Mouse (Mus musculus) MEL (cell line): Measurements from ENCODE around the gene P3h3. TPM values are rescaled to one million over a fixed set of nuclear protein-coding genes. Genes with fewer than 3 reads are reported as not detected.

Experiments
- DNase-seq: peaks from one replicate; pipeline ENCODE4 v3.0.0; 2011; ENCODE audit warnings: low read depth, low spot score
- H3K27ac ChIP-seq: 2 replicates; pipeline ENCODE4 v1.5.1; 2012; ENCODE audit warnings: low read depth, mild to moderate bottlenecking, control low read depth, low read length, moderate library complexity; ENCODE audit not compliant: control insufficient read depth
- H3K27me3 ChIP-seq, 2 experiments: fragments of 150-350 bp in 1 of 2; sonication (generic) in 1 of 2; 2 replicates each; pipeline ENCODE4 v1.6.1; 2012; ENCODE audit warnings: low read length in 2 of 2, mild to moderate bottlenecking in 2 of 2, improper control_type of control experiment in 1 of 2, moderate library complexity in 1 of 2; ENCODE audit not compliant: insufficient read depth in 2 of 2, control insufficient read depth in 1 of 2
- H3K36me3 ChIP-seq, 2 experiments: 2 replicates each; pipeline ENCODE4 v1.6.1; 2012 to 2014; ENCODE audit warnings: low read length in 2 of 2, improper control_type of control experiment in 1 of 2, inconsistent platforms in 1 of 2, mild to moderate bottlenecking in 1 of 2; ENCODE audit not compliant: insufficient read depth in 2 of 2, control insufficient read depth in 1 of 2
- H3K4me1 ChIP-seq, 2 experiments: fragments of 150-350 bp in 1 of 2; sonication (generic) in 1 of 2; 2 replicates each; pipeline ENCODE4 v1.6.1; 2012; ENCODE audit warnings: low read length in 2 of 2, improper control_type of control experiment in 1 of 2, mild to moderate bottlenecking in 1 of 2; ENCODE audit not compliant: insufficient read depth in 2 of 2, control insufficient read depth in 1 of 2
- H3K4me3 ChIP-seq, 2 experiments: fragments of 150-350 bp in 1 of 2; sonication (generic) in 1 of 2; 2 replicates each; pipeline ENCODE4 v1.5.1; 2012; ENCODE audit warnings: low read depth in 2 of 2, low read length in 2 of 2, mild to moderate bottlenecking in 2 of 2, moderate library complexity in 2 of 2, control low read depth in 1 of 2, improper control_type of control experiment in 1 of 2; ENCODE audit not compliant: control insufficient read depth in 1 of 2, insufficient read depth in 1 of 2
- H3K79me2 ChIP-seq: 2 replicates; pipeline ENCODE4 v1.6.1; 2012; ENCODE audit warnings: mild to moderate bottlenecking, low read length, moderate library complexity; ENCODE audit not compliant: control insufficient read depth, poor library complexity, insufficient read depth
- H3K9ac ChIP-seq: 2 replicates; pipeline ENCODE4 v1.6.1; 2012; ENCODE audit warnings: low read depth, mild to moderate bottlenecking, control low read depth, low read length, moderate library complexity; ENCODE audit not compliant: control insufficient read depth, poor library complexity, severe bottlenecking
- H3K9me3 ChIP-seq: fragments of 150-350 bp; sonication (generic); replicated peaks from 2 replicates; pipeline ENCODE4 v1.6.1; 2012; ENCODE audit warnings: mild to moderate bottlenecking, low read length, improper control_type of control experiment, moderate library complexity; ENCODE audit not compliant: insufficient read depth
- CHD1 ChIP-seq: IDR thresholded peaks from 2 replicates; pipeline ENCODE4 v1.6.1; 2012; ENCODE audit warnings: low read depth, mild to moderate bottlenecking, inconsistent platforms, low read length, improper control_type of control experiment
- CHD2 ChIP-seq: IDR thresholded peaks from 2 replicates; pipeline ENCODE4 v1.6.1; 2011; ENCODE audit warnings: low read length, improper control_type of control experiment
- CTCF ChIP-seq, 3 experiments: IDR thresholded peaks in 2 of 3; conservative IDR thresholded peaks in 1 of 3; 2 replicates each; pipeline ENCODE4 v1.5.1; 2011 to 2012; ENCODE audit warnings: low read length in 3 of 3, low read depth in 2 of 3, mild to moderate bottlenecking in 2 of 3, improper control_type of control experiment in 1 of 3, inconsistent platforms in 1 of 3, mixed read lengths in 1 of 3, moderate library complexity in 1 of 3; ENCODE audit not compliant: control insufficient read depth in 1 of 3, insufficient read depth in 1 of 3, poor library complexity in 1 of 3, severe bottlenecking in 1 of 3
- E2F4 ChIP-seq: IDR thresholded peaks from 2 replicates; pipeline ENCODE4 v1.6.1; 2011; ENCODE audit warnings: low read depth, low read length, improper control_type of control experiment, borderline replicate concordance
- ETS1 ChIP-seq: IDR thresholded peaks from 2 replicates; pipeline ENCODE4 v1.6.1; 2012; ENCODE audit warnings: low read depth, mild to moderate bottlenecking, inconsistent platforms, low read length, improper control_type of control experiment, moderate library complexity
- MAX ChIP-seq: IDR thresholded peaks from 2 replicates; pipeline ENCODE4 v1.6.1; 2011; ENCODE audit warnings: low read length, improper control_type of control experiment
- MAZ ChIP-seq: IDR thresholded peaks from 2 replicates; pipeline ENCODE4 v1.6.1; 2012; ENCODE audit warnings: low read depth, mild to moderate bottlenecking, inconsistent platforms, low read length, improper control_type of control experiment
- MEF2A ChIP-seq: IDR thresholded peaks from 2 replicates; pipeline ENCODE4 v1.6.1; 2014; ENCODE audit warnings: low read depth, mild to moderate bottlenecking, inconsistent platforms, low read length, improper control_type of control experiment; ENCODE audit not compliant: poor library complexity, insufficient replicate concordance, severe bottlenecking; ENCODE audit errors: extremely low read depth
- MXI1 ChIP-seq: IDR thresholded peaks from 2 replicates; pipeline ENCODE4 v1.6.1; 2011; ENCODE audit warnings: mild to moderate bottlenecking, low read depth, low read length, improper control_type of control experiment
- MYC ChIP-seq: IDR thresholded peaks from 2 replicates; pipeline ENCODE4 v1.6.1; 2011; ENCODE audit warnings: low read depth, mild to moderate bottlenecking, low read length, improper control_type of control experiment, moderate library complexity
- NELFE ChIP-seq: IDR thresholded peaks from 2 replicates; pipeline ENCODE4 v1.6.1; 2011; ENCODE audit warnings: low read depth, low read length, improper control_type of control experiment
- NRF1 ChIP-seq: IDR thresholded peaks from 2 replicates; pipeline ENCODE4 v1.6.1; 2014; ENCODE audit warnings: low read depth, mild to moderate bottlenecking, inconsistent platforms, low read length, improper control_type of control experiment, moderate library complexity; ENCODE audit not compliant: poor library complexity, insufficient read depth, severe bottlenecking
- RAD21 ChIP-seq: IDR thresholded peaks from 2 replicates; pipeline ENCODE4 v1.6.1; 2011; ENCODE audit warnings: mild to moderate bottlenecking, low read depth, low read length, improper control_type of control experiment
- RCOR1 ChIP-seq: IDR thresholded peaks from 2 replicates; pipeline ENCODE4 v1.6.1; 2012; ENCODE audit warnings: low read depth, mild to moderate bottlenecking, inconsistent platforms, low read length, improper control_type of control experiment
- SMC3 ChIP-seq: IDR thresholded peaks from 2 replicates; pipeline ENCODE4 v1.6.1; 2011; ENCODE audit warnings: low read depth, low read length, improper control_type of control experiment
- UBTF ChIP-seq: IDR thresholded peaks from 2 replicates; pipeline ENCODE4 v1.6.1; 2012; ENCODE audit warnings: low read depth, mild to moderate bottlenecking, inconsistent platforms, low read length, improper control_type of control experiment, moderate library complexity, borderline replicate concordance; ENCODE audit not compliant: insufficient read depth
- USF1 ChIP-seq: IDR thresholded peaks from 2 replicates; pipeline ENCODE4 v1.6.1; 2014; ENCODE audit warnings: low read depth, mild to moderate bottlenecking, inconsistent platforms, low read length, improper control_type of control experiment, moderate library complexity
- ZC3H11A ChIP-seq: IDR thresholded peaks from 2 replicates; pipeline ENCODE4 v1.6.1; 2012; ENCODE audit warnings: low read depth, mild to moderate bottlenecking, inconsistent platforms, low read length, improper control_type of control experiment
- ZNF384 ChIP-seq: IDR thresholded peaks from 2 replicates; pipeline ENCODE4 v1.6.1; 2012; ENCODE audit warnings: low read depth, mild to moderate bottlenecking, inconsistent platforms, low read length, improper control_type of control experiment
- polyA plus RNA-seq, 2 experiments: library from polyadenylated mRNA; stranded (reverse) in 1 of 2; unstranded in 1 of 2; fragments of >175 nt in 1 of 2; fragments of >200 nt in 1 of 2; gene quantifications; 2 replicates each; pipeline versions ENCODE4 v1.2.1 to v1.2.4; 2012; ENCODE audit warnings: low replicate concordance in 2 of 2, low read depth in 1 of 2; ENCODE audit not compliant: insufficient read length in 2 of 2, insufficient read depth in 1 of 2, missing spikeins in 1 of 2
- total RNA-seq: library from RNA; depleted of rRNA; stranded (reverse); fragments of 300-350 nt; gene quantifications from 2 replicates; pipeline ENCODE4 v1.2.3, GENCODE M21; 2012

Gene P3h3
- total and polyA plus RNA-seq, 3 experiments: 0.23 to 2.1 TPM; not detected in 1

GRCm38 (mm10) chr6:124860511-124860910 lies 3.0 kb upstream of the P3h3 start:
- Histone ChIP-seq H3K27ac (no peak overlapping the region), H3K79me2 (no peaks in the 10 kb centered on the region), H3K9ac (no peak overlapping the region), H3K36me3 (no peaks in the 10 kb centered on the region), H3K4me3 (no peak overlapping the region), H3K9me3 (no peaks in the 10 kb centered on the region), H3K27me3 (peaks cover 4 to 11% of the 10 kb centered on the region in 2 experiments; a peak in 3 of 4 replicates), H3K4me1 (peaks cover 0 to 3% of the 10 kb centered on the region in 2 experiments; a peak in 2 of 4 replicates)
- TF ChIP-seq MAZ: no peak
- TF ChIP-seq MAX: no peak
- no peak for DNase-seq

- H3K36me3 ChIP-seq: no peaks in the 10 kb centered on the region
- peaks cover 4 to 7% of the 10 kb centered on the region in 2 experiments; a peak in 3 of 4 replicates for H3K27me3 ChIP-seq
- TF ChIP-seq CTCF (IDR thresholded peaks at IDR 0.05 in 2 of 3, conservative IDR thresholded peaks at IDR 0.05 in 1 of 3; ENCODE audit: control insufficient read depth in 1 of 3, insufficient read depth in 1 of 3, low read depth in 2 of 3, low read length in 3 of 3, poor library complexity in 1 of 3, severe bottlenecking in 1 of 3) (peak; percentile 89 to 96 (median 89)), E2F4 (no peak), NELFE (no peak), ZNF384 (no peak), RAD21 (peak; percentile 90), MXI1 (no peak), ZC3H11A (peak; percentile 83), NRF1 (no peak), SMC3 (peak; percentile 90), MEF2A (no peak), MYC (no peak)
- DNase-seq: peak; percentile 77
- H3K4me3 ChIP-seq: no peak overlapping the region
- no peaks in the 10 kb centered on the region for H3K79me2 ChIP-seq
- H3K9me3 ChIP-seq: no peaks in the 10 kb centered on the region
- H3K4me1 ChIP-seq: peaks cover 0 to 3% of the 10 kb centered on the region in 2 experiments; a peak in 2 of 4 replicates
- no peak overlapping the region for H3K9ac ChIP-seq
- no peak overlapping the region for H3K27ac ChIP-seq
These were observed 2.2 kb upstream of the P3h3 start for GRCm38 (mm10) chr6:124859725-124860124.

- H3K36me3 ChIP-seq: no peaks in the 10 kb centered on the region
- no peak overlapping the region for H3K27ac ChIP-seq
- H3K4me3 ChIP-seq: no peak overlapping the region
- TF ChIP-seq NRF1 (no peak), CHD1 (no peak), RAD21 (no peak), USF1 (no peak), RCOR1 (no peak), E2F4 (no peak), NELFE (no peak), ETS1 (no peak), CHD2 (no peak), UBTF (no peak)
- DNase-seq: no peak
- peaks cover under 1 to 7% of the 10 kb centered on the region in 2 experiments for H3K27me3 ChIP-seq
- H3K4me1 ChIP-seq: peaks cover 0 to 3% of the 10 kb centered on the region in 2 experiments; a peak in 1 of 4 replicates
- H3K9ac ChIP-seq: no peak overlapping the region
- no peaks in the 10 kb centered on the region for H3K79me2 ChIP-seq
- H3K9me3 ChIP-seq: no peaks in the 10 kb centered on the region
These were observed 1.2 kb upstream of the P3h3 start for GRCm38 (mm10) chr6:124858561-124859318.
